Mouse (Mus musculus): Measurements from ENCODE around the gene Krt28.

Gene Krt28

GRCm38 (mm10) chr11:99374803-99375202, at the start of gene Krt28:
Gene Krt28 (minus strand): TSS chr11:99374903.
- DNase-seq (ENCODE audit: low spot score in 2 of 2), result no peak

GRCm38 (mm10) chr11:99422159-99422558, 47.5 kb upstream of the Krt28 start, which contains the start of gene Krt12:
Gene Krt12 (minus strand): TSS chr11:99422259.
- DNase-seq (ENCODE audit: low spot score in 2 of 2), result no peak

- no peak for DNase-seq (ENCODE audit: low spot score in 2 of 2)
Measured at GRCm38 (mm10) chr11:99420586-99420985, 45.9 kb upstream of the Krt28 start.

- no peak for DNase-seq (ENCODE audit: low spot score in 2 of 2)
Measured at GRCm38 (mm10) chr11:99417819-99418218, 43.1 kb upstream of the Krt28 start.

GRCm38 (mm10) chr11:99416902-99417301, 42.2 kb upstream of the Krt28 start:
- peak in 1 of 2 experiments; percentile 28 for DNase-seq (ENCODE audit: low spot score in 2 of 2)

- DNase-seq (ENCODE audit: low spot score in 2 of 2), result no peak
Measured at GRCm38 (mm10) chr11:99414463-99415147, 39.9 kb upstream of the Krt28 start.

- DNase-seq (ENCODE audit: low spot score in 2 of 2), result no peak
Measured at GRCm38 (mm10) chr11:99413247-99413646, 38.5 kb upstream of the Krt28 start.

- DNase-seq (ENCODE audit: low spot score in 2 of 2), result no peak
Measured at GRCm38 (mm10) chr11:99406186-99406585, 31.5 kb upstream of the Krt28 start.

- no peak for DNase-seq (ENCODE audit: low spot score in 2 of 2)
Measured at GRCm38 (mm10) chr11:99399956-99400549, 25.4 kb upstream of the Krt28 start.

- no peak for DNase-seq (ENCODE audit: low spot score in 2 of 2)
Measured at GRCm38 (mm10) chr11:99398832-99399231, 24.1 kb upstream of the Krt28 start.

GRCm38 (mm10) chr11:99398084-99398483, 23.4 kb upstream of the Krt28 start:
- DNase-seq (ENCODE audit: low spot score in 2 of 2), result no peak

GRCm38 (mm10) chr11:99396661-99397060, 22.0 kb upstream of the Krt28 start:
- no peak for DNase-seq (ENCODE audit: low spot score in 2 of 2)

- no peak for DNase-seq (ENCODE audit: low spot score in 2 of 2)
Measured at GRCm38 (mm10) chr11:99396034-99396433, 21.3 kb upstream of the Krt28 start.

- DNase-seq (ENCODE audit: low spot score in 2 of 2), result no peak
Measured at GRCm38 (mm10) chr11:99392492-99392891, 17.8 kb upstream of the Krt28 start.

- no peak for DNase-seq (ENCODE audit: low spot score in 2 of 2)
Measured at GRCm38 (mm10) chr11:99391375-99391774, 16.7 kb upstream of the Krt28 start.

- DNase-seq (ENCODE audit: low spot score in 2 of 2), result no peak
Measured at GRCm38 (mm10) chr11:99390866-99391265, 16.2 kb upstream of the Krt28 start.

GRCm38 (mm10) chr11:99389264-99389663, 14.6 kb upstream of the Krt28 start, which contains the start of gene Krt10:
Gene Krt10 (minus strand): TSS chr11:99389364.
- no peak for DNase-seq (ENCODE audit: low spot score in 2 of 2)

- no peak for DNase-seq (ENCODE audit: low spot score in 2 of 2)
Measured at GRCm38 (mm10) chr11:99388661-99389060, 14.0 kb upstream of the Krt28 start.

- DNase-seq (ENCODE audit: low spot score in 2 of 2), result peak; percentile 72 to 80
Measured at GRCm38 (mm10) chr11:99385813-99386721, 11.4 kb upstream of the Krt28 start.

GRCm38 (mm10) chr11:99379568-99379967, 4.9 kb upstream of the Krt28 start:
- DNase-seq (ENCODE audit: low spot score in 2 of 2), result peak; percentile 58 to 76

GRCm38 (mm10) chr11:99369853-99370451, 4.8 kb downstream of the Krt28 start:
- peak; percentile 23 to 34 for DNase-seq (ENCODE audit: low spot score in 2 of 2)

- DNase-seq (ENCODE audit: low spot score in 2 of 2), result no peak
Measured at GRCm38 (mm10) chr11:99369229-99369628, 5.5 kb downstream of the Krt28 start.
